Mouse (Mus musculus) adrenal gland, adult (tissue): ENCODE results near the gene Gm11733.
"Not testable (repeated sequence)": the region's sequence is repeated elsewhere in the genome, so short reads cannot be mapped to it uniquely, and the experiment has no call there.

Source experiments
- DNase-seq, 2 experiments: peaks; one replicate each; pipeline ENCODE4 v3.0.0; 2022 to 2023; ENCODE audit warnings: low spot score in 1 of 2; ENCODE audit not compliant: inconsistent age in 2 of 2

Gm11733 gene

DNA sequence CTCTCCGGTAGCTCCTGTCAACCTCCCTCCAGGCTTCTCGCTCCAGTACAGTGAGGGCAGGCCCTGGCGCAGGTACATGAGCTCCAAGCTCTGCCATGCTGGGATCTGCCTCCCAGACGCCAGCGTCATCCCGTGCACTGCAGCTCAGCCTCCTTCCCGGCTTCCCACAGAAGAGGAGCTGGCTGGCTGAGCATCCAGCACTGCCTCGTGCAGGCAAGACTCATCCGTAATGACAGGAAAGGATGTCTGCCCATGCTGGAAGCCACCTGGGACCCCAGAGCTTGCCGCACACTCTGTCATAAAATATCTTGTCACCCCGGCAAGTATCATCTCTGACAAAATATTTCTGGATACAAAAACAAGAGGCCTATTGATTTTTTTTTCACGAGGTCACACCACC lies at the start of gene Gm11733:
Gm11733 (plus strand) TSS at position 171 of the 400 bp plus-strand sequence.
- peak; percentile 14 to 39 for DNase-seq

DNA sequence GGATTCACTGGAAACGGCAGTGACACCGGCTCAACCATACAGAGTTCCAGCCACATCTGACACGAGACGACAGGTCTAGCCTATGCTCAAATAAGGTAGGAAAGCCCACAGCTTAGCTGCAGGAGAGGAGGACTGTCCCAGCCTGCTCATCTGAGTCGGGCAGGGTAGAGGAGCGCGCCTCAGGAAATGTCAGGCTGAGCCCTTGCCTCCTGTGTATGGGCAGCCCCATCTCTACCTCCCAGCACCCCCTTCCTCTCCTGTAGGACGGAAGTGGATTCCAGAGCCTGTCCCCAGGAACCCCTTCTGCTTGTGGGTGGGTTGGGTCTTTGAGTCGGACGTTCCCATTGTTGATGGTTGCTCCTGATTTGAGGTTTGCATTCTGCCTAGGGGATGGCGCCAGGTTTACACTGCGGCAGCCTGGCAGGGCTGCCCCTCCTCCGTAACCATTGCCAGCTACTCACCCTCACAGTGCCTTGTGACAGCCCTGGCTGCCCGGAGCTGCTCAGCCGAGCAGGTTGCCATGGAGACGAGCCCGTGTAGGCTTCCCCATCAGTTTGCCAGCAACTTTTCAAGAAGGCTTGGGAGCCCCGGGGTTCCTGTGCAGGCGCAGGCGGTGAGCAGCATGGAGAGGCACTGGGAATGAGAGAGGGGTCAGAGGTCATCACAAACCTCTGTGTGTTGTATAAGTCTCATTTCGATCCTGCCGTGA lies 47.6 kb upstream of the Gm11733 start:
- DNase-seq = peak; percentile 27 to 42

DNA sequence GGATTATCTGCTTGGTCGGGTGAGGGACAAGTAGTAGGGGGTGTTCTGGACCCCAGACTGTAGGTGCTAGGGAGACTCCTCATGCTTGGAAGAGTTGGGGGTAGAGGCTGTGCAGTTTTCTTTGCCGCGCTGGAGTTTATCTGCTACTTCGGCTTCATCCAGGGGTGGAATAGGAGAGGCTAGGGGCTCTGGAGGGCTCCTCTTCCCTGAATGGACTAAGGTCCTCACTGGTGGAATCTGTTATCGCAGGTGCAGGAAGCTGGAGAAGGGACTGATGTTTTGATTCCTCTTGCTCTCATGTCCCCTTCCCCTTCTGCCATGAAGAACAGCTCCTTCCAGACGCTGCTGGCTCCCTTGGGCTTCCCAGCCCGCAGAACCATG lies 47.1 kb upstream of the Gm11733 start:
- no peak for DNase-seq

DNA sequence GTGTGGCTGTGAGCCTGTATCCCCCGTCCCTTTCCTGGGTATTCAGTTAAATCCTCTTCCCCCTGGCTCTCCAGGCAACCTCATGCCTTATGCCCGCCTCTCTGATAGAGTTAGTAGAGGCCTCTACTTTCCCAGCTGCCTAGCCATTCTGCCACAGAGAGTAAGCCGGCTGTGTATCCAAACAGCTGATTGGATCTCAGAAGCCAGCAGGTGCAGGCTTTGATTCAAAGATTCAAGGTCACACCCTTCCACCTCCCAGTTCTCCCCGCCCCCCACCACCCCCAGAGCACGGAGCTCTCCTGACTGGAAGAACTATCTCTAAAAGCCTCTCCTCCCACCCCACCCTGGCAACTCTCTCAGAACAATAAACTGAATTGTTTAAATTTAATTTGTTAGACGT lies 45.8 kb upstream of the Gm11733 start:
- DNase-seq = no peak

DNA sequence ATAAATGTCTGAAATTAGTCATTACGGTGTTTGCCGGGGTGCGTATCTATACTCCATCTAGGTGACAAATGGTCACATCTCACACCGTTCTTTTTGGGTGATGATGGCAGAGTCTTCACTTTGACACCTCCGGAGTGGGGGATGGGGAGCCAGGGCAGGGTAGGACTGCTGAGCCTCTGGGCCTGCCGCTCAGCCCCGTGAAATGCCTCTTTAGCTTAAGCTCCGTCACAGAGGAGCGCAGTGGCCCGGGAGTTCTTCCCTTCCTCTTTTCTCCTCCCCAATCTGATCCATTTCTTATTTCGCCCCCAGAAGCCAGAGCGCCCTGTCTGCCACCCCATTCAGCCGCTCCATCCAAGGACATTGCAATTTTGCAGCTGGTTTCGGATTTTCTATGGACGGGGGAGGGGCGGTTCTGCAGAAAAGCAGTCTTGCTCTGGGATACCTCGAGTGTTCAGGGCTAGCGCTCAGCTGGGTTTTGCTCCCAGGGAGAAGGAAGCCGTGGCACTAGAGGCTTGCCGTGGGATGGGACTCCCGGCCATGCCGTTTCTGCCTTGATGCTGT lies 43.2 kb upstream of the Gm11733 start:
- no peak for DNase-seq

DNA sequence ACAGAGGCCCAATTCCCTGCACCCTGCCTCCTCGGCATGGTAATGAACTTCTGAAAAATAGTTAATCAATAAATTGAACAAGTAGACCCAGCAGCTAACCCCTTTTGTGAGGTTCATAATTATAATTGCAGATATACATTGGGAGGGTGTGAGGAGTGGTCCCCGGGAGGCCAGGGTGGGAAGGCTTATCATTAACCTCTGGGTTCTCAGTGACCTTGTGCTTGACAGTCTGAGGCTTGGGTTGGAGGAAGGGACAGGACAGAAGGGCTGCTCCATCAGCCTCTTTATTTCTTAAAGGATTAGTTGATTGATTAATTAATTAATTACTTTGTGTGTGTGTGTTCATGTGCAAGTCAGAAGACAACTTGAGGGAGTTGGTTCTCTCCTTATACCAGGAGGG lies 40.1 kb upstream of the Gm11733 start:
- DNase-seq = no peak

DNA sequence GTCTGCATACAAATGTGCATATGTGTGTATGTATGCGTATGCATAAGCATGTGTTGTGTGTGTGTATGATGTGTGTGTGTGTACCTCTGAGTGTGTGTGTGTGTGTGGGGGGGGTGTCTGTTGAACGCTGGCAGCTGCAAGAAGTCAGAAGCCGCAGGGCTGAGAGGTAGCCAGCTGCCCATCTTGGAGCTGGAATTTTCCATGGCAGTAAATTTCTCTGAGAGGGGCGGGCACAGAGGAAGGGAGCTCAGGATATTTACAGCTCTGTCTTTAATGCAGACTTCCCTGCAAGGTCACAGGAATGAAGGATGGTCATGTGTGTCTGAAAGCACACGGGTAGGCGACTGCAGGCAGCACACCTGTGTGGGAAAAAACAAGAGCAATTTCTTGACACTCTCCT lies 38.5 kb upstream of the Gm11733 start:
- peak; percentile 45 to 72 for DNase-seq

DNA sequence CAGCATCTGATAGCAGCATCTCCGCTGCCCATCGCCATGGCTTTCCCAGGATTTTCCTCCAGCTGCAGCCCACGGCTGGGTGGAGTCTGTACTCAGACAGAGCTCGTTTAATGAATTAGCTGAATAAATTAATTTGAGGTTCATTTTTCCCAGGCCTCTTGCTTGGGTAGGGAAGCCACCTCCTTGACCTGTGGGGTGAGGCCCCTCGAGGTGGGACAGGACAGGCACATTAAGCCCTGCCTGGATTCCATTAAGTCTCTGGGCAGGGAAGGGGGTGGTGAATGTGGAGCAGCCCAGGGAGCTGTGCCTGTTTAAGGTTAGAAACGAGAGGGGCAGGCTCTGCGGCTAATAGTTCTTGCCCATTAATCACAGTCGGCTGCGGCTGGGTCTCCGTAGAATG lies 30.1 kb upstream of the Gm11733 start:
- no peak for DNase-seq

DNA sequence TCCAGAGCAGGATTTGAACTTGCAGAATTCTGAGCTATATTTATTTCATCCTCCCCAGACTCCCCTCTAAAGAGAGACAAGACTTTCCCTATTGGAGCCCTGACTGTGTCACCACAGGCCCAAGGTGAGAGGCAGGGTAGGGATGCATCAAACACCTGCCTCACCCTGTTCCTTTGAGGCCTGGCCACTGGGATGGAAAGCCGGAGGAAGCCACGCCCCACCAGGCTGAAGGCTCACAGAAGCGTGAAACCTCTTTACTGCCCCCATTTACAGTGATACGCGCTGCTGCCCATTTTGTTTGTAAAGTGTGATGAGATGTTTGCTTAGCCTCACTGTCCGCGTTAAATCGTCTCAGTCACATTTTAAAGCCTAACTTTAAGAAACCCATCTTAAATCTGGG lies 25.0 kb upstream of the Gm11733 start:
- DNase-seq = no peak

DNA sequence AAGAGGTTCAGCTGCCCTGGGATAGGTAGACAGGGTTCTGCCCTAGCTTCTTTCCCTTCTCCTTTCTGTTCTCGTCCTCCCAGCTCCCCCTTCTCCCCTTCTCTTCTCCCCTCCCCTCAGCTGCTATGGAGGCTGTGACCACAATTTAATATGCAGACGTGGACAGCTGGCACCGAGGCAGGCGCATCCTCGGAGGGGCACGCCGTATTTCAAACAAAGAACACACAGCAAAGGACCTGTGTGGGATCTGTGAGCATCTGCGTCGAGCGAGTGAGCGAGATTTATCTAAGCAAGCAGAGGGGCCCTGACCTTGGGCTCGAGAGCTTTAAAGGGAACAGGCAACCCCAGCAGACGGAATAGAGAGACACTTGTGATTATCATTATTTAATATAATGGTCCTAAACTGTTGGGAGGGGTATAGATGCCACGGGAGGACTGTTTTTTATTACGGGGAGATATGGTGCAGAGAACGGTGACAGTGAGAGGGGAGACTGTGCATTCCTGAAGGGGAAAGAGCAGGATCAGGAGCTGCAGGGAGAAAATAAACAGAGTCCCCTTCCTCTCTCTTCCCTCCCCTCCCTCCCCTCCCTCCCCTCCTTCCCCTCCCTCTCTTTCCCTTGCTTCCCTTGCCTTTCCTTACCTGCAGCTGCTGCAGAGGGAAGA lies 21.8 kb upstream of the Gm11733 start:
- no peak for DNase-seq

DNA sequence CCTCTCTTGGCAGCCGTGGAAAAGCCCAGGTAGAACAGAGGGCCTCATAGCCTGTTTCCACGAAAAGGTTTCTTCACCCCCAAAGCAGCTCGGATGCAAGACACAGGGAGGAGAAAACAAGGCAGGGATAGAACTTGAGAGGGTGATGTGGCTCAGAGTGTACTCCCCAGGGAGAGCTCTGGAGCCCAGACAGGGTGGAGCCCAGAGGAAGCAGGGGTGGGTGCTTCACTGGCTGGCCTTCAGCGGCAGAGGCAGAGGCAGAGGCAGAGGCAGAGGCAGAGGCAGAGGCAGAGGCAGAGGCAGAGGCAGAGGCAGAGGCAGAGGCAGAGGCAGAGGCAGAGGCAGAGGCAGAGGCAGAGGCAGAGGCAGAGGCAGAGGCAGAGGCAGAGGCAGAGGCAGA lies 20.8 kb upstream of the Gm11733 start:
- DNase-seq = not testable (repeated sequence)

DNA sequence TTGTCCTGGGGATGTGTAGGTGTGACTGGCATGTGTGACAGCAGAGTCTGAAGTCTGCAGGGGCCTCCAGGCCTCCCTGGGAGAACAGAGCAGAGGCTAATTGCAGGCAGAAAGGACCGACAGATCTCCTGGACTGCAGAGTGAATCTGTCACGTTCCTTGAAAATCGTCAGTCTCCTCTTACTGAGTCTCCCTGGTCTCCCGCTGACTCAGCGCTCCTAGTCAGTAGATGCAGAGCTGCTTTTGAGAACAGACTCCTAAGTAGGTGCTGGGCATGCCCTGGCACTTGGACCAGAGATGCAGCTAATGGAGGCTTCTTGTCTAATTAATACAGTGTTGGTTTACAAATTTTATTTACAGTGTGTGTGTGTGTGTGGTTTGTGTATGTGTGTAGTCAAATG lies 17.9 kb upstream of the Gm11733 start:
- DNase-seq = no peak

DNA sequence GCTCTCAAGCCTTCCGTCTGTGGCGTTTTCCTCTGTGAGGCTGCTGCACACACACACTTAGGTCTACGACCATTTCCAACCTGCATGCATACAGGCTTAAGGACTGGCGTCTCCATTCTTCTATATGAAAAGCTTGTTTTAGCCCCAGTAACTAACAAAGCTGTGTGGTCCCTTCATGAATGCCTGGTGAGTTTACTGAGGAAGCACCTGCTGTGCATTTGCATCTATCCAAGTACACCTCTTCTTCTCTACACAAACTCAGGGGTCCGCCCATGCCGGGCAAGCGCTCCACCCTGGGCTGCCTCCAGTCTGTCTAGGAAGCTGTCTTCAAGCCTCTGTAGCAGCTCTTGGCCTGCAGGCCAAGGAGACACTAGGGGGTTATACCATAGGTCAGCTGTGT lies 17.3 kb upstream of the Gm11733 start:
- DNase-seq = no peak

DNA sequence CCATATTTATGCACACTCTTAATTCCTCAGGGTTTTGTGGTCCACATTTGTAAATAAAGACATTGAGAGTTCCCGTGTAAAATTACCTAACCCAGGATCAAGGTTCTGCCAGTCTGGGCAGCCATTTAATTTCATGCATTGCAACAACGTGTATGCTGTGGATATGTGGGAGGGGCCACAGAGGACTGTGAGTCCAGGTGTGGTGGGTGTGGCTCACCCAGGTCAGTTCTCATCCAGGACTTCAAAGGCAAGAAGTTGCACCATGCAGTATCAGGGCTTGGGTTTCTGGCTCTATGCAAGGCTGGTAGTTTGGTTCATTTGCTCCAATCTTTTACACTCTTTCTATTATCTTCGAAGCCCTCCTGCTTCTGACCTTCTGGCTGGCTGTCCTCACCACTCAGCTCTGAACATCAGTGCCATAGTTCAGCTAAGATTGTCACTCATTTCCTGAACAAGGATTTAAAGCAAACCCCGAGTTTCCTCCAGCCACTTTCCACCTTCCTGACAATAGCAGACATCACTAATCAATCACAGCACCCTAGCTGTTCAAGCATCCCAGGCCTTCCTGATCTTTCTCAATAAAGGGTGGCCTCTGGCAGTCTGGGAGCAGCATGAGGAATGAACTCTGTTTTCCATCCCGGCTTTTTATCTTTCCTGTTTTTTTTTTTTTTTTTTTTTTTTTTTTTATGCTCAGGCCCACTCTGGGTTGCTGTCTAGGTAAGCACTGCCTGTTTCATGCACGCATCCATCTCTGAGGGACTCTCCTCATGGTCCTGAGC lies 15.4 kb upstream of the Gm11733 start:
- DNase-seq = no peak

DNA sequence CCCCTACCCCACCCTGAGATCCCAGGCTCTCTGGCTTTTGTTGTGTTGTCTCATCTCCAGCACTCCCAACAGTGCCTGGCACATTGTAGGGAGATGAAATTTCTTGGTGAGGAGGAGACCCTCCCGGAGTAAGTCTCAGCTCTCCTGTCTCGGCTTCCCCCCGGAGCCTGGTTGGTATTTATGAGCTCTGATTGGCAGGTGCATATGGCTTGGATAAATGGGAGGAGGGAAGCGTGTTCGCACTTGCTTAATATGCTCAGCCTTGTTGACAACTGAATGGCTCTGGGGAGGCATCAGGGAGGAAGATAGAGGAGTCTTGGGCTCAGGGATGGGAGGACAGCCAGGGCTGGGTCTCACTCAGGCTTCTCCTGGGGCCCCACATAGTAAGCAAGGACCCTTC lies 14.4 kb upstream of the Gm11733 start:
- DNase-seq = no peak

DNA sequence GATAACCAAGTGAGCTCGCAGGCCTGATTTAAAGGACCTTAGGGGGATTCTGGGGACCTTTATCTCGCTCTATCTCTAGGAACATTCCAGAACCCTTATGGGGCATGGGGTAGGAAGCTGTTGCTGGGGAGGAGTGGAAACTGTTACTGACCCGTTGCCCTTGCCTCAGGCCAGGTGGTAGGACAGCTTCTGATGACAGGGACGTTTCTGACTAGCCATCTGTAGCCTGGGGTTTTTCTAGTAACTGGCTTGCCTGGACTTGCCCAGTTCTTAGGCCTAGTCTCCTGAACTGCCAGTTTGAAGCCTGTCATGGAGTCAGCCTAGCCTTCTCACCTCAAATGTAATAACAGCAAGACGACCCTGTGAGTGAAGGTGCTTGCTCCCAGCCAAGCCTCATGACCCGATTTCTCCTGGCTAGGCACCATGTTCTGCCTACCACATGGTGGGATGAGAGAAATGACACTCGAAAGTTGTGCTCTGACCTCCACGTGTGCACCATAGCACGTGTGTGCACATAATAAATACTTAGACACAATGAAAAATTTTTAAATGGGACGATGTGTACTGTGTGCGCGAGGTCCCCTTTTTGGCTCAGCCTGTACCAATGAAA lies 13.5 kb upstream of the Gm11733 start:
- DNase-seq = no peak

DNA sequence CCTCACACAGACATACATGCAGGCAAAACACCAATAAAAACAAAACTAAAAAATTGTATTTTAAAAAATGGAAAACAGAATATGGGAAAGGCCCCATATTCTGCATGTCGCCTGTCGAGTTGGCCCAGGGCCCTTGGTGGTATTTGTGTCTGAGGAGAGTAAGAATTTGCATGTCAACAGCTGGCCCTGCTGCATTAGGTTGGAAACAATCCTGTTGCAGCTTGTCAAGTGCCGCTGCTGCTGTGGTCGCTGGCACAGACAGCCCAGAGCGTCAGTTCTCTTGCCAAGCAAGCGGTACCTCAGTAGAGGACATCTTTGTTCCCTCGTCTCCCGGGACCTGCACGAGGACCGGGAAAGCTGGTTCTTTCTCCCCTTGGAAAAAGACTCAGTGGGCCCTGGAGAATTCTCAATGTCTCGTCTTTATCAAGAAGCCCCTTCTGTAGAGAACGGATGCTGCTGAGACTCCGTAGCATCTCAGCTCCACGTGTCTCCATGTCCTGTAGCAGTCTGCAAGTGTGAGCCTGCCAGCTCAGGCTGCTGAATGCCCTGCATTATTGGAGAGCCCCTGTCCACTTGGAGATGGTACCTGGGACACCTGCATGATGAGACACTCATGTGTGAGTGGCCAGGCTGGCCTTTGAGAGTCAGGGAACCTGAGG lies 12.4 kb upstream of the Gm11733 start:
- no peak for DNase-seq

DNA sequence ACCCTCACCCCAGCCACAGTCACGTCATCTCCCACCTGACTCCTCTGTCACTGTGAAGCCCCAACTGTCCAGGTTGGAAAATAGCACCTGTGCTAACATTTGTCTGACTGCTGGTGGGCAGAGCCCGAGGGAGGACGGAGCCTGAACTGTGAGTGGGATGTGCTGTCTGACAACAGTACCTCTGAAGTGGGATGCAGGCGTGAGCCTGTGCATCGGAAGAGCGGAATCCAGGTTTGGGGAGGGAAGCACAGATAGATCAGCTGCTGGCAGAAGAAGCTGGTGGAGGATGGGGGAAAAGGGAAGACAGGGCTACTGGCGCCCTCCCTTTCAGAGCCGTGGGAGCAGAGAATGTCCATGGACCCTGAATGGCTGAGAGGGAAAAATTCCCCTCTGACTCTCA lies 11.3 kb upstream of the Gm11733 start:
- DNase-seq = no peak

DNA sequence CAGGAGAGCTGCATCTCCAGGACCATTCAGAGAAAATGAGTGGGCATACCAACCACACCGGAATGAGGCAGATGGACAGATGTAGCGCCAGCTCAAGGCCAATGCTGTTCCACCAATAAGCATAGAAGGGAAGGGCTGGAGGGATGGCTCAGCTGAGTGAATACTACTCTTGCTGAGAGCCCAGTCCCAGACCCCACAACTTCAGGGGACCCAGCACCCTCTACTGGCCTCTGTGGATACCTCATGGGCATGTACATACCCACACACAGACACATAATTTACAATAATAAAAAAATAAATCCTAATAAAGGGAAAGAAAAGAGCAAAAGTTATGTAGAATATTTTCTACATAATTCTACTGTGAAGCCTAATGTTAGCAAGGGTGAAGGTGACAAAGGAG lies 9.0 kb upstream of the Gm11733 start:
- no peak for DNase-seq

DNA sequence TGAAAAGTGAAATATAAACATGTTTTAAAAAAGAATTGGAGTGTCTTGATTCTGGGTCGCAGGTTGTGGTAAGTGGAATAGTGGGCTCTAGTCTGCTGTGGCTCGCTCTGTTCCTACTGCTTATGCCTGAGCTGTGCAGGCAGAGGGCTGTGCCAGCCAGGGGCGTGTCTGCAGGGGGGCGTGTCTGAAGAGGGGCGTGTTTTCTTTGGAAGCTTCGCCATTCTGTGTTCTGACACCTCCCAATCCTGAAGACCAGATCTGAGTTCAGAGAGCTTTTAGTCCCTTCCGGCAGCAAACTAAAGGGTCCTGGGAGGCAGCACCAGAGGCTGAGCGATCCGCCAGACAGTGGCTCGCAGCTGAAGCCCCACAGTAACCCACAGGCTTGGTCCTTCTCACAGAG lies 8.5 kb upstream of the Gm11733 start:
- DNase-seq = peak; percentile 46 to 58

DNA sequence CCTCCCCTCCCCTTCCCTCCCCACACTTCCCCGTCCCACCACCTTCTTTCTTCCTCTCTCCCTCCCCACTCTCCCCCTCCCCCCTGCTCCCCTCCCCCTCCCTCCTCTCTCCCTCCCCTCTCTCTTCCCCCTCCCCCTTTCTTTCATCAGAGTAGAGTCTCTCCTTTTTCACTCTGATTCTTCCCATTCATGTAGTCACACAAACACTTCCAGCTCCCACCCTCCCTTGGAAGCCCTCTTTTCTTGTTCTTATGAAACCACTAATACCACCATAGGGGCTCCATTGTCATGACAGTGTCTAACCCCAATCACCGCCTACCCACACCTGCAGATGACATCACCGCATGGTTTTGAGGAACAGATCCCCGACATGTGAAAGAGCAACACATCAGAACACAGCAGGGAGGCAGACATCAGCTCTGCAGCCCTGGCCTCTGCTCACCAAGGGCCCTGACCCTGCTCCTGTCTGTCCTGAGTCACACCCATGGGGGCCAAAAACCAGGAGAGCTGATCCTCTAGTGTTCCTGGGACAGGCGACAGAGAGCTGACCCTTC lies 7.5 kb upstream of the Gm11733 start:
- DNase-seq = peak in 1 of 2 experiments; percentile 26
